13 mouse cellular contexts compared by ENCODE assay signal in the genomic region with DNA sequence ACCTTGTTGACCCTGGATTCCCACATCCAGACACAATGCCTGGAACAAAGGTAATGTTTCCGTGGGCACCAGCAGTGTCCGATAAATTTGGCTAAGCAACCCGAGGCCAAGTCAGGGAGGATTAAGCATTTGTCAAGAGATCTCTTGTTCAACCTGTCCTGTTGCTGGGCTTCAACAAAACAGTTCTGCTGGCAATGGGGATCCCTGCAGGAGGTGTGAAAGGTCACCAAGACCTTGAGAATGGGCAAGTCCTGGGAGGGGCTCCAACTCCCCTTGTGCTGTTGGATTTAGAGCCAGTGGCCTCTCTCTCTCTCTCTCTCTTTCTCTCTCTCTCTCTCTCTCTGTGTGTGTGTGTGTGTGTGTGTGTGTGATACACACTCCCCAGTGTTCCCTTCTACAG. TPM values are rescaled to one million over a fixed set of nuclear protein-coding genes. Genes with fewer than 3 reads are reported as not detected.
DNase-seq lines count a peak whose midpoint lies in the region; TF ChIP-seq lines count a peak whose summit lies in the region.
"Had no signal": no experiment of that assay in that cellular context is flagged by ENCODE, and none has a peak within 500 bp of the region (broad histone marks: within the 10 kb centered on the region; RNA-seq: fewer than 3 reads in every experiment).

No protein-coding gene starts in this region.

- peak; percentile 59 to 75 for DNase-seq in adrenal gland, adult (ENCODE audit: inconsistent age in 2 of 2, low spot score in 1 of 2)
- no peak for DNase-seq in adrenal gland, adult 18-20 months (ENCODE audit: low spot score in 2 of 2)
- no peak for DNase-seq in liver, adult 2 months (ENCODE audit: extremely low read depth, low read depth, low spot score)
- no peak for DNase-seq in liver
- DNase-seq in heart, postnatal 10 days: peak; percentile 62 to 74
- no peak for DNase-seq in left cerebral cortex, postnatal 25 days (ENCODE audit: low spot score in 2 of 2)
- no peak for DNase-seq in urinary bladder, postnatal 14 days (ENCODE audit: low spot score)
- DNase-seq in cerebellum, adult 11 months: no peak
- DNase-seq: cerebellum, adult 9-11 months; right cerebral cortex, adult 18-20 months; thymus, postnatal 4 days had no signal

- no peak for TF ChIP-seq POLR2A in liver, adult 2 months (IDR thresholded peaks at IDR 0.05; ENCODE audit: extremely low read depth, insufficient read depth, low read length)

- no peaks in the 10 kb centered on the region for H3K79me2 ChIP-seq in liver, adult 2 months (ENCODE audit: control insufficient read depth, insufficient read depth, low read length)

- no peaks in the 10 kb centered on the region for H3K36me3 ChIP-seq in liver, adult 2 months (ENCODE audit: control insufficient read depth, insufficient read depth, low read length)

- intact Hi-C loops in heart, postnatal 10 days (cut with DNase I): loop anchor here (2.0 kb wide), 1 partner anchor 13 kb away; no protein-coding TSS in a partner anchor
- intact Hi-C loops in left cerebral cortex, postnatal 25 days (cut with DNase I): no loop called here

- H3K9ac ChIP-seq in liver, adult 2 months (ENCODE audit: low read depth, low read length): no peak overlapping the region
- H3K9ac ChIP-seq: neural tube, embryonic 13.5 days had no signal

- no peak overlapping the region for H3K4me3 ChIP-seq in liver, adult 2 months (ENCODE audit: insufficient read depth, low read depth, low read length)
- H3K4me3 ChIP-seq: neural tube, embryonic 13.5 days had no signal

- peak overlapping the region; percentile 83 for H3K27ac ChIP-seq in liver, adult 2 months (replicated peaks; ENCODE audit: insufficient read depth, low read depth, low read length)
- H3K27ac ChIP-seq: macrophage; neural tube, embryonic 13.5 days had no signal

- WGBS in liver, adult 2 months: 61% methylated on average over 3 of the region's 3 CpGs

- peaks cover 36% of the 10 kb centered on the region for H3K4me1 ChIP-seq in liver, adult 2 months (ENCODE audit: control insufficient read depth, insufficient read depth, low read length)

- H3K27me3 ChIP-seq in liver, adult 2 months (ENCODE audit: control insufficient read depth, insufficient read depth, low read length): no peaks in the 10 kb centered on the region
- H3K27me3 ChIP-seq: neural tube, embryonic 13.5 days had no signal

- no peak for TF ChIP-seq CTCF in liver, adult 2 months (IDR thresholded peaks at IDR 0.05; ENCODE audit: low read depth, low read length)

RNA-seq across cellular contexts. Expression of gene Atp2a2, which starts 22.2 kb away (rescaled TPM):
- 100 to 1,000 TPM; 198 to 199 TPM for total RNA-seq in adrenal gland, adult 18-20 months (2021)
- 44.6 and 65.4 TPM in 2 replicates for total RNA-seq in liver, adult 2 months (2014; rRNA removed)
- polyA plus RNA-seq in liver, adult 2 months (2012; rRNA removed): 46.0 and 50.5 TPM in 2 replicates
- 1,000 to 10,000 TPM; 7,820 to 7,948 TPM for total RNA-seq in heart, postnatal 10 days (2021)
- 100 to 1,000 TPM; 748 to 749 TPM for total RNA-seq in left cerebral cortex, postnatal 25 days (2021)

Comparison
In these comparisons a context has a peak if more than half of its experiments do, and no peak if none do; other contexts are left out.
1. DNase-seq: peak in adrenal gland, adult (2 of 2) and heart, postnatal 10 days (2 of 2); none in adrenal gland, adult 18-20 months (0 of 2), liver, adult 2 months (single experiment), liver (single experiment), left cerebral cortex, postnatal 25 days (0 of 2), urinary bladder, postnatal 14 days (single experiment) and cerebellum, adult 11 months (single experiment).
2. RNA of gene Atp2a2, which starts 22.2 kb away (total RNA-seq): 7,820 to 7,948 TPM in heart, postnatal 10 days; 748 to 749 TPM in left cerebral cortex, postnatal 25 days, 198 to 199 TPM in adrenal gland, adult 18-20 months and 44.6 to 65.4 TPM in liver, adult 2 months; every median in the first group is over 10 times any median in the second.